Mouse (Mus musculus) v-Abl transformed pro-B cells (cell line): Measurements from ENCODE around the gene Rundc3a.

Experiments
- in situ Hi-C, 2 experiments: fragments of 400-800 bp; cut with MboI; formaldehyde crosslinking; loops; one replicate each; pipeline ENCODE4 v1.15.1; 2025; ENCODE audit not compliant: unreplicated experiment in 2 of 2

Gene Rundc3a

GRCm38 (mm10) chr11:102407834-102408215, 14.6 kb downstream of the Rundc3a start, which contains the start of gene Slc25a39:
Gene Slc25a39, minus strand, starts transcription at chr11:102407946.
- in situ Hi-C loops: no loop called here

GRCm38 (mm10) chr11:102408344-102408876, 15.2 kb downstream of the Rundc3a start:
- in situ Hi-C loops: no loop called here

GRCm38 (mm10) chr11:102408888-102409794, 15.9 kb downstream of the Rundc3a start:
- in situ Hi-C loops: no loop called here

- in situ Hi-C loops: loop anchor here (5.0 kb wide), 2 partner anchors 103 to 108 kb away; no protein-coding TSS in a partner anchor
These were observed 16.7 kb downstream of the Rundc3a start for GRCm38 (mm10) chr11:102409795-102410330.

- in situ Hi-C loops: loop anchor here (5.0 kb wide), 2 partner anchors 103 to 108 kb away; no protein-coding TSS in a partner anchor
These were observed 17.1 kb downstream of the Rundc3a start for GRCm38 (mm10) chr11:102410345-102410744.

- in situ Hi-C loops: loop anchor here (5.0 kb wide), 2 partner anchors 104 to 109 kb away; no protein-coding TSS in a partner anchor
These were observed 17.9 kb downstream of the Rundc3a start for GRCm38 (mm10) chr11:102411061-102411460.

GRCm38 (mm10) chr11:102411704-102412103, 18.5 kb downstream of the Rundc3a start:
- in situ Hi-C loops: loop anchor here (5.0 kb wide), 2 partner anchors 104 to 109 kb away; no protein-coding TSS in a partner anchor

- in situ Hi-C loops: loop anchor here (5.0 kb wide), 2 partner anchors 106 to 111 kb away; no protein-coding TSS in a partner anchor
These were observed 19.9 kb downstream of the Rundc3a start for GRCm38 (mm10) chr11:102413059-102413458.

- in situ Hi-C loops: no loop called here
These were observed 22.0 kb downstream of the Rundc3a start for GRCm38 (mm10) chr11:102415034-102415802.

- in situ Hi-C loops: no loop called here
These were observed 24.0 kb downstream of the Rundc3a start for GRCm38 (mm10) chr11:102417160-102417559.

GRCm38 (mm10) chr11:102418887-102419286, 25.7 kb downstream of the Rundc3a start:
- in situ Hi-C loops: no loop called here

GRCm38 (mm10) chr11:102421559-102421958, 28.4 kb downstream of the Rundc3a start:
- in situ Hi-C loops: no loop called here

GRCm38 (mm10) chr11:102424666-102425065, 31.5 kb downstream of the Rundc3a start:
- in situ Hi-C loops: no loop called here

GRCm38 (mm10) chr11:102425555-102426316, 32.5 kb downstream of the Rundc3a start:
- in situ Hi-C loops: no loop called here

GRCm38 (mm10) chr11:102428981-102429540, 35.9 kb downstream of the Rundc3a start:
- in situ Hi-C loops: no loop called here

- in situ Hi-C loops: no loop called here
These were observed 36.3 kb downstream of the Rundc3a start for GRCm38 (mm10) chr11:102429551-102429950.

GRCm38 (mm10) chr11:102430121-102431017, 37.2 kb downstream of the Rundc3a start, which contains the start of gene Grn:
Gene Grn, plus strand, starts transcription at chr11:102430315.
- in situ Hi-C loops: loop anchor here in 1 of 2 experiments (10.0 kb wide), 1 partner anchor 126 kb away; no protein-coding TSS in a partner anchor

GRCm38 (mm10) chr11:102431018-102431645, 37.9 kb downstream of the Rundc3a start:
- in situ Hi-C loops: loop anchor here in 1 of 2 experiments (10.0 kb wide), 1 partner anchor 126 kb away; no protein-coding TSS in a partner anchor
